24 mouse cellular contexts compared by ENCODE assay signal in the genomic region with DNA sequence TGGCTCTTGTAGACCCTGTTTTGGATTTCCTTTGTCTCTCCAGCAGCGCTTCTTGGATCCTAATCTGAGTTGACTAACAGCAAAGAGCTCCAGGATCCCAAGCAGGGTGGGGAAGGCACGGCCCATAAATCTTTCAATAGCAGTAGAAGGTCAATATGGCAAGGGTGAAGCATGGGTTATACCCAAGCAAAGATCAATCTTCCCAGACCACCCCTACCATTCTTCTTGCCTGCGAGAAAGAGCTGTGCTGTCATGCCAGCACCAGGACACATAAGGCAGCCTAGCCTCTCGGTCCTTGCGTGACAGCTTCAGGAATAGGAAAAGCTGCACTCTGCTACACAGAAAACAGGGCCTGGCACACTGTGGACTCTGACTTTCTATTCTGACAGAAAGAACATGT.
DNase-seq lines count a peak whose midpoint lies in the region; ATAC-seq and TF ChIP-seq lines count a peak whose summit lies in the region.
"Had no signal": no experiment of that assay in that cellular context is flagged by ENCODE, and none has a peak within 500 bp of the region (broad histone marks: within the 10 kb centered on the region; RNA-seq: fewer than 3 reads in every experiment).

No protein-coding gene starts in this region.

- DNase-seq in intestine, embryonic 14.5 days (ENCODE audit: low spot score), result peak; percentile 52
- peak; percentile 74 for DNase-seq in embryo, embryonic 10.5 days (ENCODE audit: low spot score)
- peak; percentile 73 for DNase-seq in mesoderm, embryonic 11.5 days (ENCODE audit: low read depth, low spot score)
- DNase-seq in retina, postnatal 1 day, result peak; percentile 18
- DNase-seq in spleen, adult 12 weeks (ENCODE audit: low spot score), result no peak
- DNase-seq: cerebellum, adult 18-20 months; cerebellum, postnatal 14 days; gastrocnemius, postnatal 10 days; heart, postnatal 10 days; kidney, adult 2 months; kidney, postnatal 14 days; layer of hippocampus, postnatal 36 days; liver, postnatal 0 days; midbrain, embryonic 14.5 days; right cerebral cortex, postnatal 25 days; thymus, postnatal 36 days had no signal

- 0 out of 2 replicates have a peak, but pooled peaks cover 2% of the 10 kb centered on the region for H3K4me1 ChIP-seq in intestine, embryonic 14.5 days (replicated peaks; ENCODE audit: control insufficient read depth, insufficient read depth, low read length)
- no peaks in the 10 kb centered on the region for H3K4me1 ChIP-seq in intestine, postnatal 0 days (replicated peaks; ENCODE audit: control insufficient read depth, insufficient read depth, low read length)
- H3K4me1 ChIP-seq in liver, embryonic 12.5 days, result peaks cover 14% of the 10 kb centered on the region
- H3K4me1 ChIP-seq: forebrain, embryonic 15.5 days; heart, embryonic 12.5 days had no signal

- no peak for ATAC-seq in intestine, embryonic 14.5 days (replicated peaks; ENCODE audit: low FRiP score, low TSS enrichment, low read depth)
- no peak for ATAC-seq in intestine, postnatal 0 days
- ATAC-seq in liver, embryonic 12.5 days, result no peak
- ATAC-seq: forebrain, embryonic 15.5 days; liver, postnatal 0 days had no signal

- H3K9me3 ChIP-seq in intestine, embryonic 14.5 days (ENCODE audit: control insufficient read depth, low read length), result peaks cover 2% of the 10 kb centered on the region; the same call in 1 of the 2 replicates
- no peaks in the 10 kb centered on the region for H3K9me3 ChIP-seq in intestine, postnatal 0 days (ENCODE audit: control insufficient read depth)
- H3K9me3 ChIP-seq in liver, embryonic 12.5 days (replicated peaks), result no peaks in the 10 kb centered on the region
- H3K9me3 ChIP-seq: embryonic facial prominence, embryonic 10.5 days; forebrain, embryonic 15.5 days; hindbrain, embryonic 10.5 days had no signal

- H3K36me3 ChIP-seq in intestine, embryonic 14.5 days (ENCODE audit: control insufficient read depth, insufficient read depth, low read length), result no peaks in the 10 kb centered on the region
- H3K36me3 ChIP-seq in intestine, postnatal 0 days (ENCODE audit: control insufficient read depth, insufficient read depth), result no peaks in the 10 kb centered on the region
- H3K36me3 ChIP-seq in liver, embryonic 12.5 days, result no peaks in the 10 kb centered on the region
- H3K36me3 ChIP-seq: embryonic facial prominence, embryonic 10.5 days; forebrain, embryonic 15.5 days; hindbrain, embryonic 10.5 days had no signal

- no peak for TF ChIP-seq CTCF in intestine, postnatal 0 days (IDR thresholded peaks at IDR 0.05; ENCODE audit: low read depth)

- H3K27ac ChIP-seq in intestine, embryonic 14.5 days (ENCODE audit: low read depth), result no peak overlapping the region
- no peak overlapping the region for H3K27ac ChIP-seq in intestine, postnatal 0 days (ENCODE audit: low read depth, low read length)
- H3K27ac ChIP-seq in liver, embryonic 12.5 days, result no peak overlapping the region
- H3K27ac ChIP-seq: embryonic facial prominence, embryonic 10.5 days; forebrain, embryonic 15.5 days; hindbrain, embryonic 10.5 days; layer of hippocampus, adult 2 months had no signal

- H3K4me2 ChIP-seq in intestine, embryonic 14.5 days (ENCODE audit: low read length), result no peak overlapping the region
- no peak overlapping the region for H3K4me2 ChIP-seq in intestine, postnatal 0 days (replicated peaks; ENCODE audit: low read depth)
- H3K4me2 ChIP-seq in liver, embryonic 12.5 days, result no peak overlapping the region
- H3K4me2 ChIP-seq: forebrain, embryonic 15.5 days; heart, embryonic 12.5 days had no signal

- H3K9ac ChIP-seq in intestine, embryonic 14.5 days (ENCODE audit: low read length), result no peak overlapping the region
- no peak overlapping the region for H3K9ac ChIP-seq in intestine, postnatal 0 days (ENCODE audit: low read depth, low read length)
- no peak overlapping the region for H3K9ac ChIP-seq in liver, embryonic 12.5 days
- H3K9ac ChIP-seq: forebrain, embryonic 15.5 days; heart, embryonic 12.5 days; liver, postnatal 0 days had no signal

- H3K4me3 ChIP-seq in intestine, embryonic 14.5 days (ENCODE audit: low read depth, low read length), result no peak overlapping the region
- no peak overlapping the region for H3K4me3 ChIP-seq in intestine, postnatal 0 days (ENCODE audit: low read depth, low read length)
- no peak overlapping the region for H3K4me3 ChIP-seq in liver, embryonic 12.5 days
- H3K4me3 ChIP-seq: embryonic facial prominence, embryonic 10.5 days; forebrain, embryonic 15.5 days; heart, embryonic 12.5 days; hindbrain, embryonic 10.5 days; layer of hippocampus, adult 2 months; megakaryocyte, embryonic 14.5 days had no signal

- no peaks in the 10 kb centered on the region for H3K27me3 ChIP-seq in intestine, embryonic 14.5 days (replicated peaks; ENCODE audit: control insufficient read depth, insufficient read depth, low read length)
- H3K27me3 ChIP-seq in intestine, postnatal 0 days (replicated peaks; ENCODE audit: control insufficient read depth, insufficient read depth, low read length), result no peaks in the 10 kb centered on the region
- H3K27me3 ChIP-seq in liver, embryonic 12.5 days (replicated peaks), result no peaks in the 10 kb centered on the region
- H3K27me3 ChIP-seq: forebrain, embryonic 15.5 days; heart, embryonic 12.5 days; megakaryocyte, embryonic 14.5 days had no signal

- 38% methylated on average over 5 of the region's 5 CpGs for WGBS in intestine, embryonic 14.5 days
- 64% methylated on average over 5 of the region's 5 CpGs for WGBS in intestine, postnatal 0 days
- 78% methylated on average over 5 of the region's 5 CpGs for WGBS in liver, embryonic 12.5 days (ENCODE audit: insufficient replicate concordance)
